Mouse (Mus musculus): ENCODE data around the gene Prr5.

Prr5 gene

DNA sequence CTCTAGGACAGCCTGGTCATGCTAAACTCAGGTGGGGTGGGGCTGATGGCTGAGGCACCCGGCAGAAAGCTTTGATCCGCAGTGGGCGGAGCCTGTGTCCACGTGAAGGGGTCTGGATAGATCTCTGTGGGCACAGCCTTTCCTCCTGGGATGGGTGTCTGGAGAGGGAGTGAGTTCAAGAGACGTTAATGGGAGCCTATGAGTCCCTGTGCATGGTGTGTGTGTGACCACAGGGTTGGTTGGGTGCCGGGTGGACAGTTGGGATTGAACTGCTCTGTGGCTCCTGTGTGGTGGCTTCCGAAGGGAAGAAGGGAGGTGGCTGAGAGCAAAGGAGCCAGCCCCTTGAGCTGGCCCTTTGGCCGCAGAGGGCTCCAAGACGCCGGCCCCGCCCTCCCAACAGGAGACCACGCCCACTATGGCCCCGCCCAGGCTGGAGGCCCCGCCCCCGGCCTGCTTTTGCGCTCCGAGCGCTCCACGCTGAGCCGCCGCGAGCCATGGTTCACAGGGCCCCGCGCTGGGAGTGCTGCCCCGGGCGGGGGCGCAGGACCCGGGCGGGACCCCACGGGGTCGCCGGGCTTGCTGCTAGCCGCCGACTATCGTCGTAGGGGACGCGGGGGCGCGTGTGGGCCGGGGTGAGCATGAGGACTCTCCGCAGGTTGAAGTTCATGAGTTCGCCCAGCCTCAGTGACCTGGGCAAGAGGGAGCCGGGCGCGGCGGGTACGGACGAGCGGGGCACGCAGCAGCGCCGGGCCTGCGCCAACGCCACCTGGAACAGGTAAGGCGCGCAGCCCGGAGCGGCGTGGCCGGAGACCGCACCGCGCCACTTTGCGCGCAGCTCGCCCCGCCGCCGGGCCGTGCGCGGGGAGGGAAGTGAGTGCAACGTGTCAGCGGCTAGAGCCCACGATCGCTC, 11.4 kb downstream of the Prr5 start:
- in situ Hi-C loops (cut with MboI, MseI), result loop anchor here (10.0 kb wide), 1 partner anchor 1274 kb away; no protein-coding TSS in a partner anchor

DNA sequence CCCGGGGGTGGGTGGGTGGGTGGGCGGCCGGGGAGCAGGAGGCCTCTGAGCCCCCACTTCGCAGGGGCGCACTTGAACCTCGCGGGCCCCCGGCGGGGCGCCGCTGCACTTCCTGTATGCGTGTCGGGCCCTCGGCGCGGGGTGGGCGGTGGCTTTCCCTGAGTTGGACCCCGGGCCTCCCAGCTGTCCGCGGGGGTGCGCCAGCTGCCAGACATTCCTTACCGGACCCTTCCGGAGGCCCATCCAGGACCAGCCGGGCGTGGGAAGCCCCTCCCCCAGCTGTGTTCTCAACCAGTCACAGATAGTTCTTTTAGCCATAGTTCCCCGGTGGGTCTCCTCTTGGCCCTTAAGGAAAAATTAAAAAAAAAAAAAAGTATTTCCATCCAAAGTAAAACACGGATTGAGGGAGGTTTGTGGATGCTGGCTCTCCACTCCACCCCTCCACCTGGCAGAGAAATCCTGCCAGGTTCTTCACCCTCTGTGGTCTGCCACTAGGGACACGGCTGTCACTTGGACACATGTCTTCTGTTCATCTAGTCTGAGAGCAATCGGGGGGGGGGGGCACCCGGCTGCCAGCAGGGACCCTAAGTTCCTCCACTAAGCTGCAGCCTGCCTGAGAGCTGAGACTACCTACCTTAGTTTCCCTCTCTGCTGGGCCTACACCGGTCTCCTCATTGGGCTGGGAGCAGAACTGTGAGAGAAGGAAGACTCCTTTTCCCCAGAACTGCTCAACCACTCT, 12.2 kb downstream of the Prr5 start:
- in situ Hi-C loops (cut with MboI, MseI), result loop anchor here (10.0 kb wide), 1 partner anchor 1273 kb away; no protein-coding TSS in a partner anchor

- in situ Hi-C loops (cut with MboI, MseI), result loop anchor here (10.0 kb wide), 1 partner anchor 1273 kb away; no protein-coding TSS in a partner anchor
Observed at GRCm38 (mm10) chr15:84682206-84682605, 12.8 kb downstream of the Prr5 start.

DNA sequence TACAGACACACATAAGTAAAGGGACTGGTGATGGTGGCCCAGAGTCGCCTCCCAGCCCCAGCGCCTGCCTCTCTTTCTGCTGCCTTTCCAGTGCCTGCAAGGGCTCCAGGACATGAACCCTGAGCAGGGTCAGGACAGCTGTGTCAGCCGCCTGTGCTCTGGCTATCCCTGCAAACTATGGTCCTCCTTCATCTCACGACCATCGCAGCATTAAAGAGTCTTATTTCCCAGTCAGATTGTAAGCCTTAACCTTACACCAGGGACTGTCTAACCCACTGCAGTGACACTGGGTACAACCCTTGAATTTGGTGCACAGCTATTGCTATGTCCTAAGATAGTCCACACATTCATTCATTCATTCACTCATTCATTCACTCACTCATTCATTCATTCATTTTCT, 13.4 kb downstream of the Prr5 start:
- in situ Hi-C loops (cut with MboI, MseI), result loop anchor here (10.0 kb wide), 1 partner anchor 1272 kb away; no protein-coding TSS in a partner anchor

GRCm38 (mm10) chr15:84684520-84684919, 15.1 kb downstream of the Prr5 start:
- in situ Hi-C loops (cut with MboI, MseI), result loop anchor here (10.0 kb wide), 1 partner anchor 1270 kb away; no protein-coding TSS in a partner anchor

- in situ Hi-C loops (cut with MboI, MseI), result loop anchor here (10.0 kb wide), 1 partner anchor 1269 kb away; no protein-coding TSS in a partner anchor
Observed at GRCm38 (mm10) chr15:84685417-84685816, 16.0 kb downstream of the Prr5 start.

- in situ Hi-C loops (cut with MboI, MseI), result loop anchor here (10.0 kb wide), 1 partner anchor 1267 kb away; no protein-coding TSS in a partner anchor
Observed at GRCm38 (mm10) chr15:84687904-84688303, 18.5 kb downstream of the Prr5 start.

GRCm38 (mm10) chr15:84689356-84689755, 19.9 kb downstream of the Prr5 start:
- in situ Hi-C loops (cut with MboI, MseI), result loop anchor here (10.0 kb wide), 1 partner anchor 1265 kb away; no protein-coding TSS in a partner anchor

DNA sequence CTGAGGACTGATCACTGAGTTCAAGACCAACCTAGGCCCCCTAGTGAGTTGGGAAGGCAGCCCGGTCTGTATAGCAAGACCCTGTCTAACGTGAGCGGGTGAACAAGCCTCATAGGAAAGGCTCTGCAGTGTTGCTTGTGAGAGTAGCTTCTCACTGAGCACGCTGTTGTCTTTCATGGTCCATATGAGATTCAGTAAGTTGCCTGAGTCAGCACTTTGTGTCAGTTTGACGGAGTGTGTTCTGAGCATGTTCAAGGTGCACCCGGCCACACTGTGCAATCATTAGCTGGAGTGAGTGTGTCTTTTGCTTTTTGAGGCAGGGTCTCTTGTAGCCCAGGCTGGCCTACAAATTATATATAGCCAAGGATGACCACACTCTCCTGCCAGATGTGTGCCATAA, 22.1 kb downstream of the Prr5 start:
- in situ Hi-C loops (cut with MboI, MseI), result no loop called here

GRCm38 (mm10) chr15:84692645-84693044, 23.2 kb downstream of the Prr5 start:
- in situ Hi-C loops (cut with MboI, MseI), result no loop called here

DNA sequence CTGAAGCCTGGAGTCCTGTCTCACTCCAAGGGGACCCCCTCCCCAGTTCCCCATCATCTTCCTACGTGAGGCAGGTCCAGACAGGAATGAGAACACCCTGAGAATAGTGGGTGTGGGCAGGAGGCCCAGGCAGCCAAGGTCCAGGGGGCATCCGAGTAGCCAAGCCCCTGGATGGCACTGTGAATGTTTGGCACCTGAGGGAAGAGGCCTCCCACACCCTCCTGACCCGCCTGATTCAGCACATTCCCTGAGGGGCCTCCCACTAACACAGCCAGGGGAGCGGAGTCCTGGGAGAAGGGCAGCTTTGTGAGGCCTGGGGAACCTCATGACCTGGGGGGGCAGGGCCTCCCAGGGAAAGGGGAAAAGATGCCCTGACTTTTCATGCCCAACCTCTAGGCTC, 26.6 kb downstream of the Prr5 start:
- in situ Hi-C loops (cut with MboI, MseI), result no loop called here

DNA sequence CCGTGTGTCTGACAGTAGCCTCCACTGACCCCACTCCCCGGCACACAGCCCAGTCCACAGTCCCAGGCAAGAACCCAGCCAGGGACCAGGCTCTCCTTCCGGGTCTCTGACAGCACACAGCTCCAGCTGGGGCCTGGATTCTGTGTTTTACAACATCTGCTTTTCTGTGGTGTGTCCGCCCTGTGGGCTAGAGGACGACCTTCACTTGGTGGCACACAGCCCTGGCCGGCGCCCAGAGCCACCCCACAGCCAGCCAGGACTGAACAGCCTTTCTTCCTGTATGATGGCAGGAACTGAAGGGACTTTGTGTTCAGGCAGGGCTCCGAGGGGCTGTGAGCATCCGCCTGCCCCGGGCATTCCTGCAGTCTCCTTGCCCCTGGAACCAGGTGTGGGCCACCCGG, 28.2 kb downstream of the Prr5 start:
- in situ Hi-C loops (cut with MboI, MseI), result no loop called here

GRCm38 (mm10) chr15:84698189-84698588, 28.8 kb downstream of the Prr5 start:
- in situ Hi-C loops (cut with MboI, MseI), result no loop called here

DNA sequence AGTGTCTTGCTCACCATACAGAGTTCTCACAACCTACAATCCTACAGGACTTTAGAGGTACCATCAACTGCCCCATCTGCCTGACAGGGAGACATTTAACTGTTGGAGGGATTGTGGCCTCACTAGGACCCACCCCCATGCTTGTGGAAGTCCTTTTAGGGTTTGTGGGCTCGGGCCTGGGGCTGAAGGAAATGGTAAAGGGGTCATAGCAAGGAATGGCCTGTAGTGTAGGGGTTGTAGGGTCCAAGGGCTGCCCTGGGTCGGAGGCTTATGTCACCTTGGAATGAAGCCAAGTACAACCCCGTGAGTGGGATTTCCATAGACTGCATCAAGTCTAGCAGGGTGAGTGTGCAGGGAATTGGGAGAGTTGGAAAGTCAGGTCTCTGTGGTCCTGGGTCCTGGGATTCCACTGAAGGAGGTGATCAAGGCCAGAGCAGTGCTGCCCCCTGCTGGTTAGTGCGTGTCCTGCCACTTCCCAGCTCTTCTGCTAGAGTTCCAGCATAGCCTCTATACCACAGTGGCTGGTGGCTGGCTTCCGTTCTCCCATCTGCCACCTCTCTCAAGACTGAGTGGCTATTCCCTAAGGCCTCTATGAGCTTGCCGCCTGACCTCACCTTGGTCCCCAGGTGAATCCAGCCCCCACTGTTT, 30.9 kb downstream of the Prr5 start:
- in situ Hi-C loops (cut with MboI, MseI), result no loop called here

DNA sequence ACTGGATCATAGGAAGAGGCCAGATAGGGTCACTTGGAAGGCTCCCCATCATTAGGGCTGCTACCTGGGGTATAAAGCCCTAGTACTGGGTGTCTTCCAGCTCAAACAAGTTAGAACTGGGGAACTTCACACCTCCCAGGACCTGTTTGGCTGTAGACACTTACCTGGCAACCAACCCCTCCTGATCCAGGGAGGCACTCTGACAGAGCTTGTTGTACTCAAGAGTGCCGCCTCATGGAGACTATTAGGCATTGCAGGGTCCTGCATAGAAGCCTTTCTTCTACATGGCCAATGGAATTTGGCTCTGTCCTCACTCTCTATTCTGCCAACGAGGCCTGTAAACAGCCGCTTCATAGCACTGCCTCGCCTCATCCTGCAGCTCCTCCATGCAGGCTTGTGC, 32.5 kb downstream of the Prr5 start:
- in situ Hi-C loops (cut with MboI, MseI), result no loop called here

- in situ Hi-C loops (cut with MboI, MseI), result no loop called here
Observed at GRCm38 (mm10) chr15:84702391-84703345, 33.2 kb downstream of the Prr5 start.

DNA sequence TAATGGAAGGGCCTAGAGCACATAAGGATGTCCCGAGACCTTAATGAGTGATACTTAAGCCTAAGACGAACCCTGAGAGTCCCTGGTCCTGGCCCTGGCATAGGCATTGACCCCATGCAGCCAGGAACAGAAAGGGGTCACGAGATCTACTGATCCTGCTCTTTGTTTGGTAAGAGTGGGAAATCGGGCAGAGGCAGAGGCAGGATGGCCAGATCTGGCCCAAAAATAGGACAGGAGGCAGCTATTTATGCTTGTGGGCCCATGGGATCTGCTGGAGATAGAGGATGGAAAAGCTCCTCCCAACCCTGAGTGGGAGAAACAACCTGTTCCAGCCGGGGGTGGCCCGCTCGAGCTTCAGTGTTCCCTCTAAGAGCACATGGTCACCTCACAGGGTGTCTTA, 34.6 kb downstream of the Prr5 start:
- in situ Hi-C loops (cut with MboI, MseI), result no loop called here

DNA sequence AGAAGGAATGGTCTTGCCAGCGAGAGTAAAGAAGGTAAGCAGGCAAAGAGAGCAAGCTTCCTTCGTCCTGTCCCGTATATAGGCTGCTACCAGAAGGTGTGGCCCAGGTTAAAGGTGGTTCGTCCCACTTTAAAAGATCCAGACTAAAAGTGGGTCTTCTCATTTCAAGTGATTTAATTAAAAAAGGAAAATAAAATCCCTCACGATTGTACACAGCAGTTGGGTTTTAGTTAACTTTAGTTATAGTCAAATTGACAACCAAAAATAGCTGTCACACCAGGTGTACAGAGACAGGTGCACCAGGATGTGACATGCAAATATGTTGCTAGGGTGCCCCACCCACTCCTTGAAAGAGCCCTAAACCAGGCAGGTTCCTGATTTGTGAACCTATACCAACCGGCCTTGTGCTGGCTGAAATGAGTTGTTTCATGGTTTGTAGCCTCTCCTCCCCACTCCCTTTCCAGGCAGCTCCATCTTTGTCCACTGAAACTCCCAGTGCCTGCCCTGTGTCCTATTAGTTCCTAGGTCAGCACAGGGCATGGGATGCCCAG, 36.0 kb downstream of the Prr5 start:
- in situ Hi-C loops (cut with MboI, MseI), result no loop called here

DNA sequence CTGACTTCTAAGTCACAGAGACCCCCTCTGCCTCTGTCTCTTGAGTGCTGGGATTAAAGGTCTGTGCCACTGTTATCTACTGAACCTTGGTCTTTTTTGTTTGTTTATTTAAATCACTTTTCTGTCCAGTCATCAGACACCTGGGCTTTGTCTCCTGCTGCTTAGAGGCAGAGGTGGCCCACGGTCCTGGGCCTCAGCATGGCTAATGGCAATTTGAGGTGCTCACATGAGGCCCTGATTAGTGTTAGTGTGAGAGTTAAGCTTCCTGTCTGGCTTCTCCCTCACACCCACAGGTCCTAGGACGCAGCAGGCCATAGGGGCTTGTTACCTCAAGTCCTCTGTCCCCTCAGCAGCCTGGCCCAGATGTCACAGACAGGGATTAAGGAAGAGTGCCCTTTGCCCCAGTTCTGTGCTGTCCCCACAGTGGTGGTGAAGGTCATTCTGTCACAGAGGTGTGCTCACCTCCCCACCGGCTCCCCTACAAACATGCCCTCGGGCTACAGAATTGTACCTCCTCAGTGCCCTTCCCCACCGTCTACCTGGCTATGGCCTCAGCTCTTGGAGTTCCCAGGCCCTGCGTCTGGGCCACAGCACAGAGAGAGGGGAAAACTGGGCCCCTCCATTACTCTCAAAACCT, 37.7 kb downstream of the Prr5 start:
- in situ Hi-C loops (cut with MboI, MseI), result no loop called here

Measured in T-helper 1 cell (primary cell).